Comparison of ENCODE assay signal across 8 mouse cellular contexts in the genomic region with DNA sequence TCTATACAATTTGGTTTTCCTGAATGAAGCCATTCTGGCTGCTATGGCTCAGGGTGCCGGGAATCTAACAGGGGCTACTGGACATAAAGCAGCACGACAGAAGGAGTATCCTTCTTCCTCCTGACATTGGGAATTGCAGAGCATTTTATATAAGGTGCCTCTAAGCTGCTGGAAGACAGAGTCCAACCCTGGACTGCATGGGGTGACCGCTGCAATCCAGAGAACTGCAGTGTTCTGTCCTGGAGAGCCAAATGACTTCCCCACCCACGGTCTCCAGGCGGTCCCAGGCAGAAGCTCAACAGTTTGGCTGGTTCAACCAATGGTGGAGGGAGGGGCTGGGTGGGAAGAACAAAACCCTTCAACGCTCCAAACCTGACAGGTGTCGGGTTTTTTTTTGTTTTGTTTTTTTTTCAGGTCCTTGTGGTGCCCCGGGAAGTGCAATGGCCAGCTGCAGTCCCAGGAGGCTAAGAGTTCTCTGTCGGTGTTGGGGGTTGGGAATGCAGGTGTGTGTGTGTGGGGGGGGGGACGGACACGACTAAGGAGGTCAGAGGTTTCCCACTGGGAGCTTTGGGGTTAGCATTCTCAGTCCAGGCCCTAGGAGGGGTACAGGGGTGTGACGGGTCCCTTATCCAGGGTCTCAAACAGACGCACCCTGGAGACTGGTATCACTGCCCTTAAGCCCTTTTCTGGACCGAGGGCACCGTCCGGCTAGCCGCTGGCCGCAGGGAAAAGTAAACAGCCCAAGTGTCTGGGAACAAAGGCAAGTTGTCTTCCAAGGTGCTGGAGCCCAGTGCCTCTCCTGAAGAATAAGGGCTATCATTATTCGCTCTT. TPM values are rescaled to one million over a fixed set of nuclear protein-coding genes. Genes with fewer than 3 reads are reported as not detected.
A peak's percentile ranks its signal among the peaks of the same experiment; 100 is the strongest.
DNase-seq lines count a peak whose midpoint lies in the region; ATAC-seq and TF ChIP-seq lines count a peak whose summit lies in the region.

No protein-coding gene starts in this region.

- TF ChIP-seq POLR2A in cortical plate, adult 2 months (IDR thresholded peaks at IDR 0.05; ENCODE audit: extremely low read depth, insufficient read depth, low read length), result no peak

- peak overlapping the region; percentile 85 for H3K4me2 ChIP-seq in hindbrain, embryonic 12.5 days (replicated peaks)
- H3K4me2 ChIP-seq in midbrain, embryonic 15.5 days, result peak overlapping the region; percentile 89

- 3% methylated on average over 19 of the region's 19 CpGs for WGBS in hindbrain, embryonic 12.5 days
- 4% methylated on average over 19 of the region's 19 CpGs for WGBS in midbrain, embryonic 15.5 days

- peaks cover 2% of the 10 kb centered on the region; the same call in 1 of the 2 replicates for H3K4me1 ChIP-seq in cortical plate, adult 2 months (ENCODE audit: control insufficient read depth, insufficient read depth, low read length)
- peaks cover 46% of the 10 kb centered on the region for H3K4me1 ChIP-seq in hindbrain, embryonic 12.5 days
- peaks cover 50% of the 10 kb centered on the region for H3K4me1 ChIP-seq in midbrain, embryonic 15.5 days

- DNase-seq in layer of hippocampus, adult 2 months (ENCODE audit: low spot score in 2 of 2), result no peak
- no peak for DNase-seq in layer of hippocampus, postnatal 36 days
- DNase-seq in adrenal gland, adult 18-20 months (ENCODE audit: low spot score in 2 of 2), result no peak
- no peak for DNase-seq in layer of hippocampus, adult 11-12 months (ENCODE audit: low spot score)

- H3K36me3 ChIP-seq in hindbrain, embryonic 12.5 days, result peaks cover 8% of the 10 kb centered on the region
- H3K36me3 ChIP-seq in midbrain, embryonic 15.5 days (replicated peaks), result peaks cover 5% of the 10 kb centered on the region

- TF ChIP-seq CTCF in layer of hippocampus, adult 2 months (conservative IDR thresholded peaks at IDR 0.05), result no peak
- no peak for TF ChIP-seq CTCF in cortical plate, adult 2 months (IDR thresholded peaks at IDR 0.05; ENCODE audit: extremely low read depth, insufficient read depth, low read length)

- peaks cover 24% of the 10 kb centered on the region for H3K27me3 ChIP-seq in hindbrain, embryonic 12.5 days
- H3K27me3 ChIP-seq in midbrain, embryonic 15.5 days (replicated peaks), result no peaks in the 10 kb centered on the region

- peak overlapping the region; percentile 94 for H3K27ac ChIP-seq in layer of hippocampus, adult 2 months
- peak overlapping the region; percentile 92; the same call in 1 of the 2 replicates for H3K27ac ChIP-seq in cortical plate, adult 2 months (ENCODE audit: insufficient read depth, low read length)
- H3K27ac ChIP-seq in hindbrain, embryonic 12.5 days, result peak overlapping the region; percentile 99
- H3K27ac ChIP-seq in midbrain, embryonic 15.5 days, result peak overlapping the region; percentile 97

- peak overlapping the region; percentile 80 for H3K4me3 ChIP-seq in layer of hippocampus, adult 2 months
- peak overlapping the region; percentile 79 for H3K4me3 ChIP-seq in cortical plate, adult 2 months (ENCODE audit: insufficient read depth, low read length)
- H3K4me3 ChIP-seq in hindbrain, embryonic 12.5 days, result peak overlapping the region; percentile 88
- H3K4me3 ChIP-seq in midbrain, embryonic 15.5 days, result peak overlapping the region; percentile 78

- H3K9ac ChIP-seq in hindbrain, embryonic 12.5 days, result peak overlapping the region; percentile 96
- peak overlapping the region; percentile 97 for H3K9ac ChIP-seq in midbrain, embryonic 15.5 days

- no peaks in the 10 kb centered on the region for H3K9me3 ChIP-seq in hindbrain, embryonic 12.5 days (replicated peaks)
- no peaks in the 10 kb centered on the region for H3K9me3 ChIP-seq in midbrain, embryonic 15.5 days

- 0 out of 2 replicates have a peak, but pooled peaks have one; percentile 9 for ATAC-seq in hindbrain, embryonic 12.5 days (ENCODE audit: low FRiP score)
- peak; percentile 9; the same call in 1 of the 2 replicates for ATAC-seq in midbrain, embryonic 15.5 days (replicated peaks)
- no peak for ATAC-seq in cerebellum, adult (ENCODE audit: insufficient number of reproducible peaks, low FRiP score, low TSS enrichment)

RNA-seq across cellular contexts. Expression of gene Sertad4, which starts 1.4 kb away (rescaled TPM):
- total RNA-seq in layer of hippocampus, adult 2 months (2021), result 10 to 100 TPM; 14.2 to 16.9 TPM
- 10 to 100 TPM; 12.5 to 14.9 TPM for total RNA-seq in layer of hippocampus, postnatal 36 days (2021)
- polyA plus RNA-seq in cortical plate, adult 2 months (2012; rRNA removed), result 11.7 and 12.5 TPM in 2 replicates
- polyA plus RNA-seq in hindbrain, embryonic 12.5 days (2016; fragmentation: Nextera tagmentation; extraction: Ambion mirVana), result 40.9 and 49.9 TPM in 2 replicates
- polyA plus RNA-seq in midbrain, embryonic 15.5 days (2015; fragmentation: Nextera tagmentation; extraction: Ambion mirVana), result 30.4 and 30.7 TPM in 2 replicates
- total RNA-seq in adrenal gland, adult 18-20 months (2021), result 1 to 10 TPM; 3.9 to 6.2 TPM
